In genomic region chr9:47422151-47422599, GRCm38 (mm10) we compare ENCODE assay signal across 9 mouse cellular contexts.
A peak's percentile ranks its signal among the peaks of the same experiment; 100 is the strongest.
DNase-seq lines count a peak whose midpoint lies in the region; ATAC-seq and TF ChIP-seq lines count a peak whose summit lies in the region.
"Had no signal": no experiment of that assay in that cellular context is flagged by ENCODE, and none has a peak within 500 bp of the region (broad histone marks: within the 10 kb centered on the region; RNA-seq: fewer than 3 reads in every experiment).

No protein-coding gene starts in this region.

- TF ChIP-seq CTCF in heart, postnatal 0 days (IDR thresholded peaks at IDR 0.05; ENCODE audit: low read depth) = no peak
- TF ChIP-seq CTCF in layer of hippocampus, adult 2 months (conservative IDR thresholded peaks at IDR 0.05) = no peak

- no peak for ATAC-seq in midbrain, embryonic 15.5 days (replicated peaks)
- no peak for ATAC-seq in midbrain, embryonic 11.5 days (ENCODE audit: low FRiP score)
- peak; percentile 65 for ATAC-seq in heart, postnatal 0 days (ENCODE audit: insufficient read depth, low read depth)
- no peak for ATAC-seq in megakaryocyte, adult 5-6 weeks (ENCODE audit: poor library complexity, severe bottlenecking)

- H3K27me3 ChIP-seq in midbrain, embryonic 15.5 days (replicated peaks) = no peaks in the 10 kb centered on the region
- no peaks in the 10 kb centered on the region for H3K27me3 ChIP-seq in midbrain, embryonic 11.5 days (ENCODE audit: control insufficient read depth, insufficient read depth, low read length)
- peaks cover 62% of the 10 kb centered on the region for H3K27me3 ChIP-seq in heart, postnatal 0 days (ENCODE audit: control insufficient read depth, insufficient read depth, low read length)

- no peak for DNase-seq in midbrain, embryonic 11.5 days (ENCODE audit: low spot score, missing footprints)
- peak; percentile 80 to 83 for DNase-seq in cerebellum, postnatal 10 days
- peak; percentile 43 for DNase-seq in heart, postnatal 0 days (ENCODE audit: low spot score)
- no peak for DNase-seq in layer of hippocampus, adult 2 months (ENCODE audit: low spot score in 2 of 2)
- peak; percentile 64 to 82 for DNase-seq in lung, postnatal 4 days
- no peak for DNase-seq in embryo, embryonic 11 days

- no peak for TF ChIP-seq EP300 in heart, postnatal 0 days (IDR thresholded peaks at IDR 0.05; ENCODE audit: low read depth)

- no peaks in the 10 kb centered on the region for H3K36me3 ChIP-seq in midbrain, embryonic 15.5 days (replicated peaks)
- no peaks in the 10 kb centered on the region for H3K36me3 ChIP-seq in midbrain, embryonic 11.5 days (ENCODE audit: control insufficient read depth, insufficient read depth, low read length)
- H3K36me3 ChIP-seq in heart, postnatal 0 days (replicated peaks; ENCODE audit: control insufficient read depth, insufficient read depth, low read length) = no peaks in the 10 kb centered on the region
- H3K36me3 ChIP-seq: G1E had no signal

- 28% methylated on average over 9 of the region's 9 CpGs for whole genome bisulfite sequencing in midbrain, embryonic 15.5 days
- 49% methylated on average over 9 of the region's 9 CpGs for WGBS in midbrain, embryonic 11.5 days
- 10% methylated on average over 9 of the region's 9 CpGs for WGBS in heart, postnatal 0 days

- H3K9me3 ChIP-seq in midbrain, embryonic 15.5 days = no peaks in the 10 kb centered on the region
- no peaks in the 10 kb centered on the region for H3K9me3 ChIP-seq in midbrain, embryonic 11.5 days (ENCODE audit: control insufficient read depth, low read length)
- H3K9me3 ChIP-seq in heart, postnatal 0 days (replicated peaks; ENCODE audit: control insufficient read depth, low read length) = no peaks in the 10 kb centered on the region

- peak overlapping the region; percentile 15; the same call in 1 of the 2 replicates for H3K27ac ChIP-seq in midbrain, embryonic 15.5 days
- H3K27ac ChIP-seq in midbrain, embryonic 11.5 days (ENCODE audit: low read depth, low read length) = no peak overlapping the region
- H3K27ac ChIP-seq in heart, postnatal 0 days (ENCODE audit: low read depth) = no peak overlapping the region
- peak overlapping the region; percentile 60 for H3K27ac ChIP-seq in layer of hippocampus, adult 2 months

- H3K9ac ChIP-seq in midbrain, embryonic 15.5 days = no peak overlapping the region
- no peak overlapping the region for H3K9ac ChIP-seq in midbrain, embryonic 11.5 days (ENCODE audit: low read length)
- no peak overlapping the region for H3K9ac ChIP-seq in heart, postnatal 0 days (replicated peaks; ENCODE audit: low read depth, low read length)

- no peak overlapping the region for H3K4me2 ChIP-seq in midbrain, embryonic 15.5 days
- no peak overlapping the region for H3K4me2 ChIP-seq in midbrain, embryonic 11.5 days
- peak overlapping the region; percentile 21; the same call in 1 of the 2 replicates for H3K4me2 ChIP-seq in heart, postnatal 0 days (ENCODE audit: low read depth, low read length)

- H3K4me1 ChIP-seq in midbrain, embryonic 15.5 days = peaks cover 8% of the 10 kb centered on the region
- H3K4me1 ChIP-seq in midbrain, embryonic 11.5 days (ENCODE audit: control insufficient read depth, insufficient read depth, low read length) = peaks cover 8% of the 10 kb centered on the region
- H3K4me1 ChIP-seq in heart, postnatal 0 days (ENCODE audit: control insufficient read depth, insufficient read depth) = peaks cover 17% of the 10 kb centered on the region

- no peak overlapping the region for H3K4me3 ChIP-seq in midbrain, embryonic 15.5 days
- no peak overlapping the region for H3K4me3 ChIP-seq in midbrain, embryonic 11.5 days (ENCODE audit: low read depth, low read length)
- H3K4me3 ChIP-seq in heart, postnatal 0 days (ENCODE audit: low read depth, low read length) = no peak overlapping the region
- no peak overlapping the region for H3K4me3 ChIP-seq in layer of hippocampus, adult 2 months

Comparison
In these comparisons a context has a peak if more than half of its experiments do, and no peak if none do; other contexts are left out.
1. H3K27ac ChIP-seq: peak in midbrain, embryonic 15.5 days (single experiment) and layer of hippocampus, adult 2 months (single experiment); none in midbrain, embryonic 11.5 days (single experiment) and heart, postnatal 0 days (single experiment).
2. DNase-seq: peak in cerebellum, postnatal 10 days (2 of 2), heart, postnatal 0 days (single experiment) and lung, postnatal 4 days (2 of 2); none in midbrain, embryonic 11.5 days (single experiment), layer of hippocampus, adult 2 months (0 of 2) and embryo, embryonic 11 days (single experiment).